Mouse (Mus musculus): ENCODE data around the gene Panx2. TPM values are rescaled to one million over a fixed set of nuclear protein-coding genes. Genes with fewer than 3 reads are reported as not detected.

The Panx2 gene
- polyA plus RNA-seq, 1 experiment from 2014 or later = 0.34 TPM

GRCm38 (mm10) chr15:89088607-89089247 is 29.2 kb downstream of the Panx2 start, which contains the start of gene Selenoo:
TSS of gene Selenoo (plus strand) at chr15:89089084.
- Histone ChIP-seq H3K36me3 (ENCODE audit: insufficient read depth) (peaks cover 46% of the 10 kb centered on the region), H3K27me3 (ENCODE audit: insufficient read depth, low read length) (no peaks in the 10 kb centered on the region), H3K9ac (peak within 1 kb of the TSS; percentile 89), H3K9me3 (ENCODE audit: low read depth, low read length) (no peaks in the 10 kb centered on the region), H3K4me2 (peak within 1 kb of the TSS; percentile 97), H3K27ac (ENCODE audit: low read depth) (peak within 1 kb of the TSS; percentile 58), H3K4me1 (ENCODE audit: insufficient read depth) (peaks cover 4% of the 10 kb centered on the region; the same call in 1 of the 2 replicates), H3K4me3 (ENCODE audit: low read depth, low read length) (peak within 1 kb of the TSS; percentile 91)
- WGBS = 2% methylated on average over 38 of the region's 38 CpGs
- peak; percentile 95 for DNase-seq
- peak; percentile 97 for ATAC-seq (ENCODE audit: insufficient read depth)
- no peak for TF ChIP-seq CTCF (IDR thresholded peaks at IDR 0.05; ENCODE audit: low read depth)

GRCm38 (mm10) chr15:89089248-89090051 is 29.9 kb downstream of the Panx2 start:
- no peaks in the 10 kb centered on the region for H3K27me3 ChIP-seq (ENCODE audit: insufficient read depth, low read length)
- H3K4me1 ChIP-seq (ENCODE audit: insufficient read depth) = peaks cover 4% of the 10 kb centered on the region; the same call in 1 of the 2 replicates
- H3K36me3 ChIP-seq (ENCODE audit: insufficient read depth) = peaks cover 46% of the 10 kb centered on the region
- H3K4me2 ChIP-seq = peak overlapping the region; percentile 97
- H3K27ac ChIP-seq (ENCODE audit: low read depth) = peak overlapping the region; percentile 58
- DNase-seq (peak; percentile 15), ATAC-seq (ENCODE audit: insufficient read depth) (peak; percentile 64)
- WGBS = 3% methylated on average over 59 of the region's 68 CpGs
- H3K9me3 ChIP-seq (ENCODE audit: low read depth, low read length) = no peaks in the 10 kb centered on the region
- peak overlapping the region; percentile 91 for H3K4me3 ChIP-seq (ENCODE audit: low read depth, low read length)
- TF ChIP-seq CTCF (IDR thresholded peaks at IDR 0.05; ENCODE audit: low read depth) = no peak
- peak overlapping the region; percentile 89 for H3K9ac ChIP-seq

- Histone ChIP-seq H3K9ac (no peak overlapping the region), H3K9me3 (ENCODE audit: low read depth, low read length) (no peaks in the 10 kb centered on the region), H3K36me3 (ENCODE audit: insufficient read depth) (peaks cover 46% of the 10 kb centered on the region), H3K27me3 (ENCODE audit: insufficient read depth, low read length) (no peaks in the 10 kb centered on the region), H3K4me1 (ENCODE audit: insufficient read depth) (peaks cover 4% of the 10 kb centered on the region; the same call in 1 of the 2 replicates), H3K4me3 (ENCODE audit: low read depth, low read length) (no peak overlapping the region), H3K4me2 (0 out of 2 replicates have a peak overlapping the region, but pooled peaks have one; percentile 4), H3K27ac (ENCODE audit: low read depth) (no peak overlapping the region)
- DNase-seq (no peak), ATAC-seq (ENCODE audit: insufficient read depth) (no peak)
- 83% methylated on average over 4 of the region's 4 CpGs for WGBS
- no peak for TF ChIP-seq CTCF (IDR thresholded peaks at IDR 0.05; ENCODE audit: low read depth)
These were observed 31.1 kb downstream of the Panx2 start for GRCm38 (mm10) chr15:89090662-89091061.

- H3K9ac ChIP-seq = no peak overlapping the region
- H3K27ac ChIP-seq (ENCODE audit: low read depth) = no peak overlapping the region
- H3K27me3 ChIP-seq (ENCODE audit: insufficient read depth, low read length) = no peaks in the 10 kb centered on the region
- WGBS = 79% methylated on average over 5 of the region's 5 CpGs
- peaks cover 4% of the 10 kb centered on the region; the same call in 1 of the 2 replicates for H3K4me1 ChIP-seq (ENCODE audit: insufficient read depth)
- no peak overlapping the region for H3K4me3 ChIP-seq (ENCODE audit: low read depth, low read length)
- H3K36me3 ChIP-seq (ENCODE audit: insufficient read depth) = peaks cover 48% of the 10 kb centered on the region
- TF ChIP-seq CTCF (IDR thresholded peaks at IDR 0.05; ENCODE audit: low read depth) = no peak
- DNase-seq (no peak), ATAC-seq (ENCODE audit: insufficient read depth) (no peak)
- H3K9me3 ChIP-seq (ENCODE audit: low read depth, low read length) = no peaks in the 10 kb centered on the region
- no peak overlapping the region for H3K4me2 ChIP-seq
These were observed 32.6 kb downstream of the Panx2 start for GRCm38 (mm10) chr15:89092181-89092580.

GRCm38 (mm10) chr15:89097450-89097849 is 37.9 kb downstream of the Panx2 start:
- TF ChIP-seq CTCF (IDR thresholded peaks at IDR 0.05; ENCODE audit: low read depth) = no peak
- no peak overlapping the region for H3K4me2 ChIP-seq

GRCm38 (mm10) chr15:89098616-89099015 is 39.1 kb downstream of the Panx2 start:
- Histone ChIP-seq H3K9me3 (ENCODE audit: low read depth, low read length) (no peaks in the 10 kb centered on the region), H3K4me3 (ENCODE audit: low read depth, low read length) (no peak overlapping the region), H3K9ac (no peak overlapping the region), H3K36me3 (ENCODE audit: insufficient read depth) (peaks cover 99% of the 10 kb centered on the region), H3K4me1 (ENCODE audit: insufficient read depth) (no peaks in the 10 kb centered on the region), H3K27ac (ENCODE audit: low read depth) (no peak overlapping the region), H3K27me3 (ENCODE audit: insufficient read depth, low read length) (no peaks in the 10 kb centered on the region), H3K4me2 (no peak overlapping the region)
- ATAC-seq (ENCODE audit: insufficient read depth) (no peak), DNase-seq (no peak)
- 90% methylated on average over 7 of the region's 7 CpGs for WGBS
- no peak for TF ChIP-seq CTCF (IDR thresholded peaks at IDR 0.05; ENCODE audit: low read depth)

More at GRCm38 (mm10) chr15:89097450-89097849, 37.9 kb downstream of the Panx2 start:
- Histone ChIP-seq H3K36me3 (ENCODE audit: insufficient read depth) (peaks cover 100% of the 10 kb centered on the region), H3K9ac (no peak overlapping the region), H3K4me1 (ENCODE audit: insufficient read depth) (no peaks in the 10 kb centered on the region), H3K27ac (ENCODE audit: low read depth) (no peak overlapping the region), H3K4me3 (ENCODE audit: low read depth, low read length) (no peak overlapping the region), H3K27me3 (ENCODE audit: insufficient read depth, low read length) (no peaks in the 10 kb centered on the region), H3K9me3 (ENCODE audit: low read depth, low read length) (no peaks in the 10 kb centered on the region)
- DNase-seq = no peak
- no peak for ATAC-seq (ENCODE audit: insufficient read depth)
- WGBS = 88% methylated on average over 5 of the region's 5 CpGs

- H3K4me3 ChIP-seq (ENCODE audit: low read depth, low read length) = no peak overlapping the region
- H3K4me2 ChIP-seq = no peak overlapping the region
- TF ChIP-seq CTCF (IDR thresholded peaks at IDR 0.05; ENCODE audit: low read depth) = no peak
- ATAC-seq (ENCODE audit: insufficient read depth) (no peak), DNase-seq (no peak)
- H3K27me3 ChIP-seq (ENCODE audit: insufficient read depth, low read length) = no peaks in the 10 kb centered on the region
- no peak overlapping the region for H3K27ac ChIP-seq (ENCODE audit: low read depth)
- no peak overlapping the region for H3K9ac ChIP-seq
- WGBS = 92% methylated on average over 12 of the region's 12 CpGs
- H3K36me3 ChIP-seq (ENCODE audit: insufficient read depth) = peaks cover 99% of the 10 kb centered on the region
- H3K9me3 ChIP-seq (ENCODE audit: low read depth, low read length) = no peaks in the 10 kb centered on the region
- no peaks in the 10 kb centered on the region for H3K4me1 ChIP-seq (ENCODE audit: insufficient read depth)
These were observed 41.3 kb downstream of the Panx2 start for GRCm38 (mm10) chr15:89100823-89101222.

Measured in lung, embryonic 14.5 days (tissue).